Mouse (Mus musculus) stomach, postnatal 0 days (tissue): ENCODE data around the gene Dnal4.

Experiments used
- CTCF ChIP-seq: IDR thresholded peaks from 2 replicates; pipeline ENCODE4 v1.5.1; 2016; ENCODE audit warnings: antibody characterized with exemption, low read depth, mild to moderate bottlenecking, moderate library complexity
- EP300 ChIP-seq: optimal IDR thresholded peaks from 2 replicates; pipeline ENCODE3; 2016; ENCODE audit warnings: antibody characterized with exemption

DNA sequence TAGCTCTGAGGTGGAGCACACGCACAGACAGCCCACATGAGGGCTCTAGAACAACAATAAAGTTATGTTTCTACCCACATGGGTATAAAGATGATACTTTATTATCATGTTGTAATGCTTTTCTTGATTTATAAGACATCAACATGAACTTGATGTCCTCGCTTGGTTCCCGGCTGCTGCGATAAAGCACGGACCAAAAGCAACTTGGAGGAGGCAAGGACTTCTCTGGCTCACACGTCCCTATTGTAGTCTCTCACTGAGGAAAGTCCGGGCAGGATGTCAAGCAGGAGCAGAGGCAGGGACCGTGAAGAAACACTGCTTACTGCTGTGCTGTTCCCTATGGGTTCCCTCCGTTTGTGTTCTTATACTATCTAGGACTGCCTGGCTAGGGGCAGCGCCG is 33.6 kb downstream of the Dnal4 start:
- TF ChIP-seq CTCF: no peak
- no peak for TF ChIP-seq EP300
